26 mouse cellular contexts compared by ENCODE assay signal in the genomic region with DNA sequence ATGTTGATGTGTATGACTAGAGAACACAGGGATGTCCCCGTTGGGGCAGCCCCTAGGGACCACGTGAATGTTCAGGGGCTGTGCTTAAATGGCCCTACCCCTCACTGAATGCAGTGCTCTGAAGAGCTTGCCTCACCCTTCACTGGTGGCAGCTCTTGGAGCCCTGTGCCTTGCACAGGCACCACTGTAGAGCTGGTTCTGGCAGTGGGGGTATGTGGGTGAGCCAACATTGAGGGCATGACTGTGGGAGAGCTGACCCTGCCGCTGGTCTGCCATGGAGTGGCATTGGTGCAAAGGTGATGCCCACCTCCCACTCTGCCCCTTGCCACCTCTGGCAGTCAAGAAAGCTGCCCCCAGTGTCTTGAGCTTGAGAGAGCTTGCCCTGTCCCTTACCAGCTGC.
DNase-seq lines count a peak whose midpoint lies in the region; ATAC-seq lines count a peak whose summit lies in the region.
"Had no signal": no experiment of that assay in that cellular context is flagged by ENCODE, and none has a peak within 500 bp of the region (broad histone marks: within the 10 kb centered on the region; RNA-seq: fewer than 3 reads in every experiment).

No protein-coding gene starts in this region.

- H3K9me3 ChIP-seq in forebrain, embryonic 13.5 days (replicated peaks) = no peaks in the 10 kb centered on the region
- no peaks in the 10 kb centered on the region for H3K9me3 ChIP-seq in forebrain, embryonic 14.5 days (replicated peaks; ENCODE audit: control insufficient read depth, low read length)
- H3K9me3 ChIP-seq in liver, embryonic 16.5 days (replicated peaks; ENCODE audit: control insufficient read depth, low read length) = no peaks in the 10 kb centered on the region
- no peaks in the 10 kb centered on the region for H3K9me3 ChIP-seq in embryonic facial prominence, embryonic 12.5 days
- H3K9me3 ChIP-seq: forebrain, embryonic 10.5 days; forebrain, embryonic 15.5 days; G1E; hindbrain, embryonic 10.5 days had no signal

- no peak overlapping the region for H3K4me3 ChIP-seq in forebrain, embryonic 13.5 days
- H3K4me3 ChIP-seq in forebrain, embryonic 14.5 days (ENCODE audit: low read depth, low read length) = no peak overlapping the region
- no peak overlapping the region for H3K4me3 ChIP-seq in liver, embryonic 16.5 days (ENCODE audit: low read depth, low read length)
- no peak overlapping the region for H3K4me3 ChIP-seq in embryonic facial prominence, embryonic 12.5 days
- H3K4me3 ChIP-seq: forebrain, embryonic 10.5 days; forebrain, embryonic 15.5 days; hindbrain, embryonic 10.5 days had no signal

- 82% methylated on average over 3 of the region's 3 CpGs for WGBS in forebrain, embryonic 13.5 days
- 94% methylated on average over 3 of the region's 3 CpGs for WGBS in forebrain, embryonic 14.5 days
- WGBS in liver, embryonic 16.5 days (ENCODE audit: insufficient replicate concordance) = 61% methylated on average over 3 of the region's 3 CpGs
- WGBS in embryonic facial prominence, embryonic 12.5 days = 90% methylated on average over 3 of the region's 3 CpGs

- no peak overlapping the region for H3K27ac ChIP-seq in forebrain, embryonic 13.5 days
- H3K27ac ChIP-seq in forebrain, embryonic 14.5 days (ENCODE audit: low read depth, low read length) = no peak overlapping the region
- H3K27ac ChIP-seq in liver, embryonic 16.5 days (ENCODE audit: low read length) = no peak overlapping the region
- no peak overlapping the region for H3K27ac ChIP-seq in embryonic facial prominence, embryonic 12.5 days
- H3K27ac ChIP-seq: forebrain, embryonic 10.5 days; forebrain, embryonic 15.5 days; hindbrain, embryonic 10.5 days; hindbrain, embryonic 14.5 days; hindbrain, postnatal 0 days had no signal

- no peaks in the 10 kb centered on the region for H3K36me3 ChIP-seq in forebrain, embryonic 13.5 days (ENCODE audit: poor library complexity, severe bottlenecking)
- H3K36me3 ChIP-seq in forebrain, embryonic 14.5 days (ENCODE audit: control insufficient read depth, insufficient read depth, low read length) = no peaks in the 10 kb centered on the region
- H3K36me3 ChIP-seq in liver, embryonic 16.5 days (ENCODE audit: control insufficient read depth, insufficient read depth) = no peaks in the 10 kb centered on the region
- H3K36me3 ChIP-seq in embryonic facial prominence, embryonic 12.5 days = no peaks in the 10 kb centered on the region
- H3K36me3 ChIP-seq: forebrain, embryonic 10.5 days; forebrain, embryonic 15.5 days; G1E; hindbrain, embryonic 10.5 days had no signal

- no peak overlapping the region for H3K4me2 ChIP-seq in forebrain, embryonic 13.5 days
- H3K4me2 ChIP-seq in forebrain, embryonic 14.5 days (ENCODE audit: low read length) = no peak overlapping the region
- H3K4me2 ChIP-seq in liver, embryonic 16.5 days (ENCODE audit: low read depth, low read length) = no peak overlapping the region
- H3K4me2 ChIP-seq in embryonic facial prominence, embryonic 12.5 days (replicated peaks) = no peak overlapping the region
- H3K4me2 ChIP-seq: forebrain, embryonic 15.5 days; heart, embryonic 11.5 days; hindbrain, embryonic 14.5 days had no signal

- no peaks in the 10 kb centered on the region for H3K4me1 ChIP-seq in forebrain, embryonic 13.5 days
- H3K4me1 ChIP-seq in forebrain, embryonic 14.5 days (ENCODE audit: control insufficient read depth, insufficient read depth, low read length) = no peaks in the 10 kb centered on the region
- H3K4me1 ChIP-seq in liver, embryonic 16.5 days (ENCODE audit: control insufficient read depth, low read depth, low read length) = no peaks in the 10 kb centered on the region
- no peaks in the 10 kb centered on the region for H3K4me1 ChIP-seq in embryonic facial prominence, embryonic 12.5 days
- H3K4me1 ChIP-seq: forebrain, embryonic 10.5 days; forebrain, embryonic 15.5 days; hindbrain, embryonic 10.5 days had no signal

- no peak for DNase-seq in forebrain, embryonic 14.5 days (ENCODE audit: low spot score)
- no peak for DNase-seq in liver
- DNase-seq: adrenal gland, postnatal 10 days; adrenal gland, postnatal 36 days; B cell, adult 2 months; cerebellum, adult 18-20 months; cerebellum, adult 9-10 months; cerebellum, postnatal 14 days; gastrocnemius, postnatal 25 days; heart, postnatal 10 days; heart, postnatal 36 days had no signal

- no peak overlapping the region for H3K9ac ChIP-seq in forebrain, embryonic 13.5 days
- H3K9ac ChIP-seq in forebrain, embryonic 14.5 days (ENCODE audit: low read length) = no peak overlapping the region
- no peak overlapping the region for H3K9ac ChIP-seq in liver, embryonic 16.5 days (ENCODE audit: low read depth, low read length)
- H3K9ac ChIP-seq in embryonic facial prominence, embryonic 12.5 days = no peak overlapping the region
- H3K9ac ChIP-seq: forebrain, embryonic 15.5 days; hindbrain, embryonic 14.5 days had no signal

- no peaks in the 10 kb centered on the region for H3K27me3 ChIP-seq in forebrain, embryonic 13.5 days
- no peaks in the 10 kb centered on the region for H3K27me3 ChIP-seq in forebrain, embryonic 14.5 days (replicated peaks; ENCODE audit: control insufficient read depth, insufficient read depth, low read length)
- no peaks in the 10 kb centered on the region for H3K27me3 ChIP-seq in liver, embryonic 16.5 days (ENCODE audit: control insufficient read depth, insufficient read depth, low read depth, low read length)
- H3K27me3 ChIP-seq in embryonic facial prominence, embryonic 12.5 days = no peaks in the 10 kb centered on the region
- H3K27me3 ChIP-seq: CH12.LX; forebrain, embryonic 15.5 days had no signal

- peak; percentile 8; the same call in 1 of the 2 replicates for ATAC-seq in forebrain, embryonic 13.5 days
- ATAC-seq in forebrain, embryonic 14.5 days = no peak
- ATAC-seq in liver, embryonic 16.5 days (ENCODE audit: low read depth) = 0 out of 2 replicates have a peak, but pooled peaks have one; percentile 16
- peak; percentile 83 for ATAC-seq in embryonic facial prominence, embryonic 12.5 days (ENCODE audit: insufficient number of reproducible peaks, insufficient read depth, low FRiP score, low TSS enrichment)
- ATAC-seq in granulocyte monocyte progenitor cell, adult 5-6 weeks (replicated peaks; ENCODE audit: poor library complexity, severe bottlenecking) = no peak
- ATAC-seq: forebrain, embryonic 15.5 days; hindbrain, postnatal 0 days; inflammation-experienced regulatory T-cells, adult 6 months; intestine, embryonic 16.5 days; Patski had no signal

Comparison
In these comparisons a context has a peak if more than half of its experiments do, and no peak if none do; other contexts are left out.
1. ATAC-seq: peak in forebrain, embryonic 13.5 days (single experiment), liver, embryonic 16.5 days (single experiment) and embryonic facial prominence, embryonic 12.5 days (single experiment); none in forebrain, embryonic 14.5 days (single experiment) and granulocyte monocyte progenitor cell, adult 5-6 weeks (single experiment).